Mouse (Mus musculus) G1E (cell line): Measurements from ENCODE around the gene Lefty2. TPM values are rescaled to one million over a fixed set of nuclear protein-coding genes. Genes with fewer than 3 reads are reported as not detected.
A peak's percentile ranks its signal among the peaks of the same experiment; 100 is the strongest.

Experiments
- ATAC-seq: 2 replicates; pipeline ENCODE4 v1.8.0; 2016; ENCODE audit warnings: mild to moderate bottlenecking; ENCODE audit not compliant: insufficient number of reproducible peaks, poor library complexity, low FRiP score, severe bottlenecking; ENCODE audit errors: extremely low read depth
- DNase-seq: peaks from one replicate; pipeline ENCODE4 v3.0.0; 2012; ENCODE audit warnings: low spot score
- H3K27me3 ChIP-seq: 2 replicates; pipeline ENCODE4 v1.6.1; 2012; ENCODE audit warnings: mild to moderate bottlenecking, low read length, inconsistent platforms; ENCODE audit not compliant: insufficient read depth
- H3K36me3 ChIP-seq: replicated peaks from 2 replicates; pipeline ENCODE3; 2012; ENCODE audit warnings: mild to moderate bottlenecking, inconsistent platforms
- H3K4me1 ChIP-seq: 2 replicates; pipeline ENCODE4 v1.6.1; 2012; ENCODE audit warnings: low read depth, low read length, inconsistent platforms, mixed read lengths; ENCODE audit not compliant: insufficient read depth
- H3K4me3 ChIP-seq: 2 replicates; pipeline ENCODE4 v1.5.1; 2012; ENCODE audit warnings: low read depth, mild to moderate bottlenecking, inconsistent platforms, low read length, moderate library complexity, mixed read lengths
- H3K9me3 ChIP-seq: replicated peaks from 2 replicates; pipeline ENCODE4 v1.6.1; 2012; ENCODE audit warnings: inconsistent platforms
- CTCF ChIP-seq: IDR thresholded peaks from 2 replicates; pipeline ENCODE4 v1.5.1; 2012; ENCODE audit warnings: low read depth, low read length, inconsistent platforms, mixed read lengths
- GATA1 ChIP-seq: IDR thresholded peaks from 2 replicates; pipeline ENCODE4 v1.6.1; 2012; ENCODE audit warnings: borderline replicate concordance, low read length, inconsistent platforms, mixed read lengths
- GATA2 ChIP-seq: IDR thresholded peaks from 2 replicates; pipeline ENCODE4 v1.6.1; 2012; ENCODE audit warnings: low read depth, low read length, inconsistent platforms, borderline replicate concordance
- POLR2AphosphoS5 ChIP-seq: IDR thresholded peaks from 2 replicates; pipeline ENCODE4 v1.6.1; 2012; ENCODE audit warnings: low read depth, low read length, inconsistent platforms; ENCODE audit not compliant: insufficient replicate concordance
- TAL1 ChIP-seq: conservative IDR thresholded peaks from 2 replicates; pipeline ENCODE4 v1.6.1; 2012; ENCODE audit warnings: low read depth, low read length, inconsistent platforms, mixed read lengths
- polyA plus RNA-seq: library from polyadenylated mRNA; stranded (reverse); fragments of >175 nt; gene quantifications from 2 replicates; pipeline ENCODE4 v1.2.3, GENCODE M21; 2012
- total RNA-seq, 2 experiments: library from RNA; stranded (forward) in 1 of 2; stranded (reverse) in 1 of 2; fragments of 200-1000 nt in 1 of 2; fragments of >200 nt in 1 of 2; fragmentation: Nextera tagmentation in 1 of 2; gene quantifications; 2 replicates each; pipeline ENCODE4 v1.2.3; 2014 to 2017

Lefty2 gene
- total and polyA plus RNA-seq, 3 experiments: 0.11 TPM; not detected in 2

GRCm38 (mm10) chr1:180916425-180916824 is 23.5 kb downstream of the Lefty2 start:
- no peak for ATAC-seq
- Histone ChIP-seq H3K36me3 (no peaks in the 10 kb centered on the region), H3K27me3 (peaks cover 20% of the 10 kb centered on the region), H3K9me3 (no peaks in the 10 kb centered on the region; the same call in 1 of the 2 replicates), H3K4me1 (peaks cover 49% of the 10 kb centered on the region), H3K4me3 (no peak overlapping the region; the same call in 1 of the 2 replicates)
- TF ChIP-seq CTCF (no peak), TAL1 (no peak), POLR2AphosphoS5 (no peak), GATA1 (no peak), GATA2 (no peak)
- no peak for DNase-seq

- no peak overlapping the region for H3K4me3 ChIP-seq
- peaks cover 20% of the 10 kb centered on the region for H3K27me3 ChIP-seq
- TF ChIP-seq GATA2 (no peak), POLR2AphosphoS5 (no peak)
- ATAC-seq: no peak
- peaks cover 45% of the 10 kb centered on the region for H3K4me1 ChIP-seq
- no peaks in the 10 kb centered on the region for H3K36me3 ChIP-seq
- DNase-seq: no peak
- H3K9me3 ChIP-seq: no peaks in the 10 kb centered on the region; the same call in 1 of the 2 replicates
Measured at GRCm38 (mm10) chr1:180917053-180917452, 24.1 kb downstream of the Lefty2 start.

- H3K4me3 ChIP-seq: no peak overlapping the region
- H3K9me3 ChIP-seq: no peaks in the 10 kb centered on the region; the same call in 1 of the 2 replicates
- H3K4me1 ChIP-seq: peaks cover 38% of the 10 kb centered on the region
- peaks cover 39% of the 10 kb centered on the region for H3K27me3 ChIP-seq
- no peaks in the 10 kb centered on the region for H3K36me3 ChIP-seq
- no peak for TF ChIP-seq GATA2
- no peak for TF ChIP-seq POLR2AphosphoS5
- peak; percentile 81 for TF ChIP-seq CTCF
- no peak for TF ChIP-seq TAL1
- TF ChIP-seq GATA1: no peak
- ATAC-seq (no peak; the same call in 1 of the 2 replicates), DNase-seq (no peak)
Measured at GRCm38 (mm10) chr1:180919686-180920085, 26.8 kb downstream of the Lefty2 start.

- no peak for TF ChIP-seq POLR2AphosphoS5
- no peak for TF ChIP-seq GATA1
- TF ChIP-seq TAL1: no peak
- TF ChIP-seq CTCF: no peak
- TF ChIP-seq GATA2: no peak
- no peak overlapping the region; the same call in 1 of the 2 replicates for H3K4me3 ChIP-seq
- peak; percentile 46 for DNase-seq
- peaks cover 48% of the 10 kb centered on the region for H3K27me3 ChIP-seq
- H3K36me3 ChIP-seq: no peaks in the 10 kb centered on the region
- H3K9me3 ChIP-seq: no peaks in the 10 kb centered on the region
- peaks cover 22% of the 10 kb centered on the region for H3K4me1 ChIP-seq
- ATAC-seq: peak; percentile 49; the same call in 1 of the 2 replicates
Measured at GRCm38 (mm10) chr1:180922273-180923048, 29.6 kb downstream of the Lefty2 start.

- ATAC-seq (no peak), DNase-seq (no peak)
- Histone ChIP-seq H3K4me3 (no peak overlapping the region), H3K27me3 (peaks cover 52% of the 10 kb centered on the region), H3K36me3 (no peaks in the 10 kb centered on the region), H3K9me3 (no peaks in the 10 kb centered on the region), H3K4me1 (peaks cover 15% of the 10 kb centered on the region)
- TF ChIP-seq GATA2 (no peak), POLR2AphosphoS5 (no peak), CTCF (no peak), GATA1 (no peak), TAL1 (no peak)
Measured at GRCm38 (mm10) chr1:180924737-180925136, 31.8 kb downstream of the Lefty2 start.

- no peak for ATAC-seq
Measured at GRCm38 (mm10) chr1:180926286-180926685, 33.4 kb downstream of the Lefty2 start.

More at GRCm38 (mm10) chr1:180926286-180926685, 33.4 kb downstream of the Lefty2 start:
- H3K9me3 ChIP-seq: no peaks in the 10 kb centered on the region; the same call in 1 of the 2 replicates
- no peaks in the 10 kb centered on the region for H3K36me3 ChIP-seq
- TF ChIP-seq GATA1 (no peak), GATA2 (no peak), CTCF (no peak), POLR2AphosphoS5 (no peak), TAL1 (no peak)
- H3K4me1 ChIP-seq: peaks cover 11% of the 10 kb centered on the region
- H3K4me3 ChIP-seq: no peak overlapping the region
- DNase-seq: no peak
- H3K27me3 ChIP-seq: peaks cover 49% of the 10 kb centered on the region
